Mouse (Mus musculus) spleen, adult 12 weeks (tissue): ENCODE measurements around the gene Rassf8.

ENCODE experiments used
- DNase-seq: peaks from one replicate; pipeline ENCODE4 v3.0.0; 2022; ENCODE audit warnings: low spot score

Rassf8 gene

DNA sequence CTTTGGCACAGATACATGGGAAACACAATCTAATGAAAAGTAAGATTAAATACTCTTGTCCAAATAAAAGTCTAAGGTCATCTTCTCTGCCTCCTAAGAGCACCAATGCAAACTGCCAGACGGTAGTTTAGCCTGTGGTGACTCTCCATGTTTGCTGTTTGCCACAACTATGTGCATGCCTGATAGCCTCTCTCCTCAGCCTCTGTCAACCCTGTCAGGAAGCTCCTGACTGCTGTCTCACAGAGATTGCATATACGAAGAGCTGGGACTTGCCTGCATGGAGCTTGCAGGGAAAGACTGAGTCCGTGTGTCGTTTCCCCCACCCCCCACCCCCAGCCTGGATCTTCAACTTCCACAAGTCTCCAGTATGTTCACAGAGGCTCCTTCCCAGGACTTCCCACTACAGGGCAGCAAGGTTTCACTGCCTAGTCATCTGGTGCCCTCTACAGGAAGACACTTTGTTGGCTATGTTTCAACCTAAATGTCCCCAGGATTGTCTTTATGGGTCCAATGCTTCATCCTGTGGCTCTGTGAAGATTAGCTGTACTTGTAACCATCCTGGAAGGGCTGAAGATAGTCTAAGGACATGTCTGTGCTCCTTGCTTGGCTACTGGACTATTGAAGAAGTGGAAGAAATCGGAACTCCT lies 77.2 kb downstream of the Rassf8 start:
- no peak for DNase-seq

DNA sequence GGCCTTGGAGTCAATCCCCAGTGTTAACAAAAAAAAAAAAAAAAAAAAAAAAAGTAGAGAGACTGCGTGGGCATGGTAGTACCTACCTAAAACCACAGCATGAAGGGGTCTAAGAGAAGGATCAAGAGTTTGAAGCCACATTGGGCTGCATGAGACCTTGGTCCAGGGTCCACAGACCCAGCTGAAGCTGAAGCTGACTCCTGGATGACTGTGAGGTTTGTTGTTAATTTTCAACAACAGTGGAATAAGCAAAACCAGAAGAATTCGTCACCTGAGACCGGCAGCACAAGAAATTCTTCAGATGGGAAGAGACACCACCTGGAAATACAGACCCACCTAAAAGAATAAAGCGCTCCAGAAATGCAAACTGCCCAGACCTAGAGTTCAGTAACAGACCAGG lies 79.8 kb downstream of the Rassf8 start:
- no peak for DNase-seq

DNA sequence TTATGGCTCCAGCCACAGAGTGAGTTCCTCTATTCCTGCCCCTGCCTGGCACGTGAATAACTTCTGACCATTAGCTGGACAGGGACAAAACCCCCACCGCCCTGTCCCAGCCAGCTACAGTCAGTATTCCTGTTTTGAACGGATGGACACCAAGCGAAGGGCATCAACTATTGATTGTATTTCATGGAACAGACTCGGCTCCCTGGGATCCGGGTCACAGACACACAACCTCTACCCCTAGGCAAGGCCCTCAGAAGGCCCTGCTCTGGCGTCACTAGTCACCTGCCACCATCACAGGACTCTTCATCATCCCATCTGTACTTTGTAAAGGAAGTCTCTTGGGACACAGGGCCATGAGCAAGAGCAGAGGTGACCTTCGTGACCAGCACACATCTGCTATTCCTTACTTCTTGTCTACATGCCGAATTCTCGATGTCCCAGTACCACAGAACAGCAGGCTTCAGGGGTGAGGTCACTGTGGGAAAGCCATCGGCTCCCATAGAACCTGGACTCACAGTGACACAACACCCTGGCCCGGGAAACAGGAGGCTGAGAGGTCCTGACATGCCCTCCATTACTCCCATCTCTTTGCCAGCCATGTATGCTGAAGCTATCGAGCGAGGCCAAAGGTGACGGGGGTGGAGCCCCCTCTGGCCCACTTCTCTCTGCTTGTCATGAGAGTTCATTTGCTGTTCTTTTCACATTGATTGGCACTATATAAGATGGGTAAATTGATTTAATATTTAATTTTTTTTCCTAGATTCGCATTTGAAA lies 82.7 kb downstream of the Rassf8 start:
- DNase-seq, result no peak

DNA sequence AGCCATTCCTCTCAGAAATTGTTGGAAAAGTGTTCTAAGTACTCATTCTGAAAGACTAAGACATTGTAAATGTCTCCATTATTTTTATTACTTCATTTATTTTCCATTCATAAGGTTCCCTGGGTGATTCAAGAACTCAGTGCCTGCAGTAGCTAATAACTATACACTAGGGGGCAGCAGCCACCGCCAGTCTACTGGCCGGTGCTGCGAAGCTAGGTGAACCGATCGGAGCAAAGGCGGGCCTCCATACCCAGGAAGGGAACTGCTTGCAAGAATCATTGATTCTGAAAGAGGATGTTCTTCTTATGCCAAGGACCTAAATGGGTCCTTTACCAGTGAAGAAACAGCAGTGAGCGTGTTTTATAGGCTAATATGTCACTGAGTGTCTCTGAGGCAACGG lies 83.6 kb downstream of the Rassf8 start:
- DNase-seq, result peak; percentile 45

DNA sequence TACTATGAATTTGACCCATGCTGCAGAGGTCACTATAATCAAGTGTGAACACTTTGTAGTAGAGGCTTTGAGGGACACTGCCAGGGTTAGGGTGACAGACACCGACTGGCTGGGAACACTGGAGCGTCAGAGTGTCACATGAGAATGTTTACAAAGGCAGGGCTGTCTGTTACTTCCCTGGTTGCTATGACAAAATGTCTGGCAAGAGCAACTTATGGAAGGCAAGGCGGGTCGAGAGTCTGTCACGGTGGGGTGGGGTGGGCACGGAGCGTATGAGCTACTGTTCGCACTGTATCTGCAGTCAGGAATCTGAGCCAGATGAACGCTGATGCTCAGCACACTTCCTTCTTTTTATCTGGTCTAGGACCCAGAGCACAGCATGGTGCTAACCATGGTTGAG lies 84.1 kb downstream of the Rassf8 start:
- DNase-seq, result no peak

DNA sequence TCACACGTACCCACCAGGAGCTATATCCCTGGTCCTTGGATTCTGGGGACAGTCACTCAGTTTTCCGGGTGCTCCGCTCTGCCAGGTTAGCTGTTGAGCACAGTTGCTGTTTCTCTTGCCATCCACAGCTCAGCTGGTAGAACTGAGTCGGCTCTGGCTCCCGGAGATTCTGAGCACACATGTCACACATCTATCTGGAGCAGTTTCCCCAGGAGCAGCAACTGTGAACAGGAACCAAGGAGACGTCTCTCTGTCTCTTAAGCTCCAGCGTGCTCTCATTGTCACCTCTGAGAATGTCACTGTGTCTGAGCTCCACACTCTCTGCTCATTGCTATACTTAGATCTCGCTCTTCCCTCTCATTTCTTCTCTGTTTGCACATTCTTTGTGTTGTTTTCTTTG lies 86.4 kb downstream of the Rassf8 start:
- no peak for DNase-seq

DNA sequence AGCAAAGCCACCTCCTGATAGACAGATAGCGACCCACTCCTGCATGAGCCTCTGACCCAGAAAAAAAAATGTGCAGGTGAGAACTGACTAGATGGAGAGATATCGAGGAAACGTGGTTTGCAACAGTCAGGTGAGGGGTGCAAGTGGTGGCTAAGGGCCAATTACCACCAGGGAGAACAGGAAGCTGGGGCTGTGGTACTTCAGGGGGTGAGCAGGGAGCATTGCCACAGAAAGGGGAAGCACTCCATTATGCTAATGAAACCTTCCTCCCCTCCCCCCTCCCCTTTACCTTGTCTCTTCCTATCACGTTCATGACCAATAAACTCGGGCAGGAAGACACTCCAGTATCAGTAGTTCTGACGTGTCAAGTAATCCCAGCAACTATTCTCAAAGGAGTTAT lies 88.8 kb downstream of the Rassf8 start:
- DNase-seq, result peak; percentile 14

DNA sequence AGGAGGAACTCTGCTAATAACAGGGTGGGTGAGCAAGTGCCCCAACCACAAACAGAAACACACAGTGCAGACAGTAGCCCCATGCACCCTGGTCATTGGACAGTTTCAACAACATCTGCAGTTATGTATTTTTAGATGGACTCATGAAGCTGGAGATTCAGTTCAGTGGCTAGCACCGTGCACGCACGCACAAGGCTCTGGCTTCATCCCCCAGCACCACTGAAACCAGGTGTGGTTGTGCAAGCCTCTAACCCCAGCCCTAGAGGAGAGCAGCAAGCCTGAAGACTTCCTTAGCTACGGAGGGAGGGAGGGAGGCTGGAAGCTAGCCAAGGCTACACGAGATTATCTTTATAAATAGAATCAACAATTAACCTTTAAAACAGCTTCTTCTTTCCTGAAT lies 99.1 kb downstream of the Rassf8 start:
- no peak for DNase-seq

DNA sequence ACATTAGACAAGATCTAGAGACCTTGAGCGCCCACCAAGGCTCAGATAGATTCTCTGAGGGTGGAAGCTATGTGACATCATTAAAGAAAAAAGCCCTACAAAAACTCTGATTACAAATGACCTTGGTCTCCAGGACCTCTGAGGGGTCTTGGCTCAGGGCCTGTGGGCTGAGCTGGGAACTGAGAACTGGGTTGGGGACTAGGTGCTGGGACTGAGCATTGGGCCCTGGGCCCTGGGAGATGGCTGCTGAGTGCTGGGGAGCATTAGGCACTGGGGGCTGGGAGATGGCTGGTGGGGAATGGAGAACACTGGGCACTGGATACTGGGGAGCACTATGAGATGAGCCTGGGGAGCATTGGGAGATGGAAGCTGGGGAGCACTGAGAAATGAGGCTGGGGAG lies 99.5 kb downstream of the Rassf8 start:
- no peak for DNase-seq

DNA sequence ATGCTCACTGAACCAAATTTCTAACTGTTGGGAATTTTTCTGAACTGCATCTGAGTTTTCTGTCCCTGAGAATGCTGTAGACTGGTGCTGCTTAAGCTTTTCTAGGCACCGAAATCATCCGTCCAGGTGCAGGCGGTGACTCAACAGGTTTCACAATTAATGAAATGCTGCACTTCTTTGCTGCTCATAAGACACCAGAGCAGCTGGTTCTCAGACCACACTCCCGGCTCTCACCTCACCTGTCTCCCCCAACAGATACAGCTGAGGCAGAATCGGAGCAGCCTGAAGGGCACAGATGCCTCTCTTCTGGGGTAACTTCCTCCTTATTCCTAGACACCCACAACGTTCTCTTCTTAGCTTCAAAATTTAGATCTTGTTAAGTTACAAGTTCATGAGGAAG lies 100.4 kb downstream of the Rassf8 start:
- DNase-seq, result no peak

DNA sequence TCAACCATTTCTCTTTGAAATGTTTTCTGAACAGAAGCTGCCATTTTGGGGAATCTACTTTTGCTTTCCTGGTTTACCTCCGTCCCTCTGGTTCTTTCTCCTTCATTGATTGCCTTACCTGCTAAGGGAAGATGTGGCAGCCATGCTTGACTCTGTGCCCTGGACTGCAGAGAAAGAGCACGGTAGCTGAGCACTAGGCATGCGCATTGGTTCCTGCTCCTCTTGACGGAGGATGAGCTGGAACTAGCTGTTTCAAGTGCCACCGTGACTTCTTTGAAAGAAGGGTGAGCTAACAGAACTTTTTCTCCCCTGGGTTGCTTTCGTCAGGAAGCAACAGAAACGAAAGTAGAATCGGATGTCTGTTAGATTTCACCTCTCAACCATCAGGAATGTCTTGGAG lies 101.1 kb downstream of the Rassf8 start:
- no peak for DNase-seq

DNA sequence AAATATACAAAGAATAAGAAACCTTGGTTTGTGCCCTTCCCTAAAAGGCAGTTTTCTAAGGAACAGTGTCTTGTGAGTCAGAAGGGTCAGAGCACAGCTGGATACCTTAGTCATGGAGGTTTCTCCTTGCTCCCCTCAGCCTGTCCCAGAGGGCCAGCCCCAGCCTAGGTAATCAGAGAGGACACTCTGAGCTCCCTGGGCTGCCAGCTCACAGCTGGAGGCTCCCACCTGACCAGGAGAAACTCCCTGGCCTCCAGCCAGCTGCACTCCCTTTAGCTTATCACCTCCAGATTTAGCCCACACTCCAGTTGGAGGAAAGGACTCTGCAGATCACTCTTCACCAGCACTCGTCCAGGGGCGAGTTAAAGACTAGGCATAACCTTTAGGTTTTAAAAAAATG lies 104.2 kb downstream of the Rassf8 start:
- DNase-seq, result no peak

DNA sequence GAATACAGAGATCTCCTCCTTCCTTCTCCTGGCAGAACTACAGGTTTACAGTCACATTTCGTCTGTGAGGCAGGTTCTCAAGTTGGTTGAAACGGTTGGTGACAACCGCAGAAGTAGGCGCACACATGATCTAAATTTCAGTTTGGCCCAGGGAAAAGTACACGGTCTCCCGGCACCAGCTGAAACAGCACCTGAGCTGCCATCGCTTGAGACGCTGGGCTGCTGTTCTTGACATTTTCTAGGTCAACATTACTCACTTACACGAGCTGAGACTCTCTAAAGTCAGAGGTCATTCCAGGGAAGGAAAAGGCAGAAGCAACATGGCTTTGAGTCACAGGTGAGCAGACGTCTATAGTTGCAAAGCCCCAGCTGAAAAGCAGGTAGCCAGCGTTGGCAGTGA lies 105.4 kb downstream of the Rassf8 start:
- no peak for DNase-seq

DNA sequence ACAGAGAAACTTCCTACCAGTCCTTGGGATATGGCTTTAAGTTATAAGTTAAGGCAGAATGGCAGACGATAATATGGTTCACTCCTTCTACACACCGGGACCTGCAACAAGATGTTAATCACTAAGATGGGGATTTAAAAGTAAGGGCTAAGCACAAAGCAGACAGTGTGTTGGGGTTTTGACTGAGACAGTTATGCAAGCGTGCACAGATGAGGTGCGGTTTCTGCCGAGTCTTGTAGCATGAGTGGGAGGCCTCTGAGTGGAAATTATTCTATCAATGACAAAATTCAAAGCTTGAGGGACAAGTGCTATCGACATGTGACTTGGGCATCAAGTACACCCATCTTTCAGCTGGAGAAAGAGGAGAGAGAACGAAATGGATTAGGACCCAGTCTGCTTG lies 106.2 kb downstream of the Rassf8 start:
- no peak for DNase-seq

DNA sequence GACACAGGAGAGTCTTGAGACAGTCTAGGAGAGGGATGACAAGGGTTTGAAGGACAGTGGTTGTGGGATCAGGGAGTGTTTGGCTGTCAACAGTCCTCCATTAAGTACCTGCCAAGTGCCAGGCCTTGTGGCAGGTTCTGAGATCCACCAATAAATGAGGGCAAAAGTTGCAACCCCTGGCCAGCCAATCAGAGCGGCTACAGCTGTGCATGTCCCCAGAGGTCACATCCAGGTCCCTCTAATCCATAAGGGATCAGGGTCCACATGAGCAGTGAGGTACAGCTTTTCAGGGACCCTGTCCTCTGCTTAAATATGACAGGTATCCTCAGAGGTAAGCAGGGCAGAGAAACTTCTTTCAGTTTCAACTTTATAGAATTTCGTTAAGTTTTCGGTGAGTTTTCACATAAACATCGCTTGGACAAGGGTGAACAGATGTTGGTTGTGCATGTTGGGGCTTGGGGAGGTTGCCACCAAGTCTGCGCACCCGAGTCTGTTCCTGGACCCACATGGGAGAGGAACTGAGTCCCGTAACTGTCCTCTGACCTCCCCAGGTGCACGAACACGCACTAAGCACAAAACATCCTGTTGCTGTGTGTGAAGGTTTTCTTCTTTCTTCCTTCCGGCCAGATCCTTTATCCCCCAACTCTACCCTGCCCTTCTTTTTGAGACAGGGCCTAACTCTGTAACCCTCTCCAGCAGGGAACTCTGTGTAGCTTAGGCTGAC lies 107.0 kb downstream of the Rassf8 start:
- no peak for DNase-seq

DNA sequence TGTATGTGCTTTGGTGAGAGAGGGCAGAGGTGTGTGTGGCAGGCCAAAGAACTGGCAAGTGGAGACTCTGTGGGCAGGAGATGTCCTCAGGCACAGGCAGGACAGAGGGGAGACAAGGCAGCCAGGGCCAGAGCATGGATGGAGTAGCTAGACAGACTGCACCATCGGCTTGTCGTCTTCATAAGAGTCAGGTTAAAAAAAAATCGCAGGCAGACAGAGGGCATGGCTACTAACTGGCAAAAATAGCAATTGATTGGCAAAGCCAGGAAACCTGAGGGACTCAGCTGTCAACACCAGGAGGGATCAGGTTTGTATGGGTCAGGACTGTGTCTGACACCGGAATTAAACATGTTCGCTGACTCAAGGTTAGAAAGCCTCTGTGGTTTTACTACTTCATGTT lies 108.2 kb downstream of the Rassf8 start:
- no peak for DNase-seq

DNA sequence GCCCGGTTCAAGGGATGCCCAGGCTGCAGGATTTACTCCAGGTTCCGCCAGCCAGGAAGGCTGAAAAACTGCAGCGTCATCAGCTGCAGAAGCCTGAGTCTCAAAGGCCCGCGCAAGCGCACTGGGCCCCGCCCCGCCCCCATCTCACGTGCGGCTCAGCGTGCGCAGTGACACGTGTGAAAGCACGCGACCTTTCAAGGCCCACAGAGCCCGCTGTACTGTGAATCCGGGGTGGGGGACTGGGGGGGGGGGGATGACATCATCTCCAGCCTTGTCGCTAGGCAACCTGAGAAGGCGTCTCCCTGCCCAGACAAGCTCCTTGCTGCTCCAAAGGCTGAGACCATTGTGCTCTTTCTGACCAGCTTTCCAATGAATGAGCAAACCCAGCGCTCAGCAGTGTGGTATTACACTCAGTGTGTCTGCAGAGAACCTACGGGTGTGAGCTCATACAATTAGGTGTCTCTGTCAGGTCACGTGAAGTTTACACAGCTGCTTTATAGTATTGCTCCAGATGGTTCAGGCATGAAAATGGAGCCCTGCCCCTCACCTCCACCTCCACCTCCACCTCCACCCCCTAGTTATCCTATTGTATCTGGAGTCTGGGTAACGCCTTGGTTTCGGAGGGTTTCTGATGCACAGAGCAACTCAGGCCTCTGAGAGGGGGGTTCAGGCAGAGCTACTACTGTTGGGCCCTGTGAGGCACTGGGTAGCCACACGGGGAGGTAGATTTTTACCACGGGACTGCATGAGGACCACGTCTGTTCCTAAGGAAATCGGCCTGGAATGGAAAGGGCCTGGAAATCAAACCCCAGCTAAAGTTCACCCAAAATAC lies 109.4 kb downstream of the Rassf8 start:
- DNase-seq, result peak; percentile 72

DNA sequence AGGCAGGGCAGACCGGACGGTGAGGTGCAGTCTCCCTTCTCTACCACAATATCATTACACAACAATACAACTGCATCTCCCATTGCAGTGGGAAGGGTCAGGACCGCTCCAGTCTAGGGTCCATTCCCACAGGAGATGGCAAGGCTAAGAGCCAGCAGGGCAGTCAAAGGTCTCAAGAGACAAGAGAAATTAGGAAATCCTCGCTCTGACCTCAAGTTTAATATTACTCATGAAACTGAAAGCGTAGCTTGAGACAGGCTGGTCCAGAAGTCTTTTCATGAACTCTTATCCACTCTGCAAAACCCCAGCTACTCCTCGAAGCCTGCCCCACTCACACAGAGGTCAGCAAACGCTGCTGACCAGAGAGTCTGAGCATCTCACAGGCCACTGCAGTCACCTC lies 110.9 kb downstream of the Rassf8 start:
- DNase-seq, result no peak

DNA sequence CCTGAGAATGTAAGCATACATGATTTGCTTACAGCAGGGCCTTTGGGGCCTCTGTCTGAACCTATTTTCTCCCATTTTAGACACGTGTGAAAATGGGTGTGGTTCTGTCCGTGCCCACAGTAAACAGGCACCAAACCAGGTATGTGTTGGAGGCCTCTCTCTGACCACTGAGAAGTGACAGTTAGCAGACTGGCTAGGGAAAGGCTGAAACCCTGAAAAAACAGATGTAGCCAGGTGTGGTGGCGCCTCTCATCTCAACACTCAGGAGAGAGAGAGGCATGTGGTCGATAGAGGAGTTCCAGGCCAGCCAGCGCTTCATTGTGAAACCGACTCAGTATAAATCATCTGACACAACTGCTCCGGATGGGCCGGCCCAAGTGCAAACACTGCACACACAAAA lies 111.9 kb downstream of the Rassf8 start:
- DNase-seq, result no peak

DNA sequence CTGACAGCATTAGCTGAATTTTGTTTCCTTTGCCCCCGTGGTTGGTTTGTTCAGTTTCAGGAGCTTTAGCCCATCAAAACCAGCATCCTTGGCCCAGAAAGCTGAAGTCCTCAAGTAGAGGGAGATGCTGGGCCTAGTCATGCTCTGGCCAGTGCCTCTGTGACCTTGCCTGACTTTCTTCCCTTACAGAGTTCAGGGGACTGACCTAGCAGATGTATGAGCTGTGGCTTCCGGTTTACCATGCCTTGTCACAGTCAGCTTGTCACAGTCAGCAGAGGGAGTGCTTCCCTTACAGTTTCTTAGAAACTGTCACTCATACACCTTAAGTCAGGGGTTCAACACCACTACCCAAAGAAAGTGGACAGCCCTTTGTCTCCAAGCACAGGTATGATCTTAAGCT lies 113.8 kb downstream of the Rassf8 start:
- no peak for DNase-seq

DNA sequence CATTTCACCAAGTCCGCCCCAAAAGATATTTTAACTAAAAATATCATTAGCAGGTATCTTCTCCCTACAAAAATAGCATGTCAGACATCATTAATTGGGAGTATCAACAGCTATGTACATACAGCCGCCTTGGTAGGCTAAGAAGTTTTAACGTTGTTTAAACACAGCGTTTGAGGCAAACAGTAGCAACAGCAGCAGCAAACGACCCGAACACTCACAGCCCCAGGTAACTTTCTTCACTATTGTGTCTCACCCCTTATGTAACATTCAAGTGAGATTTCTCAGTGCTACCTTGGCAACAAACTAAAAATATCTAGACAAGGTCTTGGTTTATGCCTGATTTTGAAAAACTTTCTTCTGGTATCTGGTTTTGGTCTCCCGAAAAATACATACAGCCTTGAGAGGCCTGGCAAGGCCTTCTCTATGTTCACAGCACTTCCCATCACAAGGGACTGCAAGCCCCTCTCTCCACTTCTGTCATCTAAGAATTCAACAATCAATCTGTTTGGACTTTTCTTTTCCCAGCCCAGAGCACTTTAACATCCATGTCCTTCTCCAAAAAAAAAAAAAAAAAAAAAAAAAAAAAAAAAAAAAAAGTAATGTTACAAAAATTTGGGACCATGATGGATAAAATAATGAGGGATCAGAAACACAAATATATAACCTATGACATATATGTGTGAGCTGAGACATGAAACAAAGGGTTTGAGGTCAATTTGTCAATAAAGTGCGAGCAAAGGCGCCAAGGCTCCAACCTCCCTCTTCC lies 115.1 kb downstream of the Rassf8 start:
- no peak for DNase-seq

DNA sequence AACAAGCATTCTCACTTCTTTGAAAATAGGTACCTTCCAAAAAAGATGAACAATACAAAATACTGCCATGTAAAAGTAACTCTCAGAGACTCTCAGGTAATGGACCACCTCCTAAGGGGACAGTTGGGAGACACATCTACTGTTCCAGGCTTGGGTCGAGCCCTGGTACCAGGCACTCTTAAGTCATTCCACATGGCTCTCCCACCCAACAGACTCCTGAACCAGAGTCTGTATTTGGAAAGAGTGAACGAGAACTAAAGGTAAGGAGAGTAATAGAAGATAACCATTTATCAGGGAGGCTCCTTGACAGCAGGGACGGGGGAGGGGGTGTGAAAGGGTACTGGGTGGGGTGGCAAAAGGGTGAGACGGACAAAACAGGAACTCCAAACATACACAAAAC lies 115.8 kb downstream of the Rassf8 start:
- no peak for DNase-seq
